Mouse (Mus musculus): ENCODE measurements around the gene Zfp292.
A peak's percentile ranks its signal among the peaks of the same experiment; 100 is the strongest.
"Not testable (repeated sequence)": the region's sequence is repeated elsewhere in the genome, so short reads cannot be mapped to it uniquely, and the experiment has no call there.

Gene Zfp292

DNA sequence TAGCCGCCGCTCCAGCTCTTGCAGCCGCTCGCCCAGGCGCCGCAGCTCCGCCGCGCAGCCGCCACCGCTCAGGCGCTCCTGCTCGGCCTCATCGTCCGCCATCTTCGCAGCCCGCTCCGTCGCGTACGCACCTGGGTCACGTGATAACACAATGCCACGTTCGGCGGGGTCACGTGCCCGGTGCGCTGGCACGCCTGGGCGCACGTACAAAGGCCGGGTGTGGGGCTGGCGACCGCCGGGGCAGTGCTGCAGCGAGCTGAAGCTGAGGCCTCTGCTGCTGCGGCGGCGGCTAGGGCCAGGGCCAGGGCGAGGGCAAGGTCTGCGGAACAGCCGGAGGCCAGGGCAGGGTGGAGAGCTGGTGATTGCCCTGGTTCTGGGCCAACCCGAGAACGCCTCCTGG, at the start of gene Zfp292:
Zfp292 (minus strand) TSS at position 143 of the 400 bp plus-strand sequence.
- peak; percentile 91 for DNase-seq (ENCODE audit: low spot score)

DNA sequence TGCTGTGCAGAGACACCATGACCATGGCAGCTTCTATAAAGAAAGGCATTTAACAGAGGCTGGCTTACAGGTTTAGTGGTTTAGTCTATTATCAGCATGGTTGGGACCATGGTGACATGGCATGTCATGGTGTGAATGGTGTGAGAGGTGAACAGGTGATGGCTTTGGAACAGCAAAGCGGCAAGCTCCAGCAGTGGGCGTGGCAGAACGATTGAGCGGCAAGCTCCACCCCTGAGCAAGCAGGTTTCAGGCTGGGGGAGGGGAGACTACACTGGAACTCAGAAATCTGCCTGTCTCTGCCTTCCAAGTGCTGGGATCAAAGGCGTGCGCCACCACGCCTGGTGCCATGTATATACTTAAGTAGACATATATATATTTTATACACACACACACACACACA, 45.6 kb upstream of the Zfp292 start:
- not testable (repeated sequence) for DNase-seq (ENCODE audit: low spot score)

DNA sequence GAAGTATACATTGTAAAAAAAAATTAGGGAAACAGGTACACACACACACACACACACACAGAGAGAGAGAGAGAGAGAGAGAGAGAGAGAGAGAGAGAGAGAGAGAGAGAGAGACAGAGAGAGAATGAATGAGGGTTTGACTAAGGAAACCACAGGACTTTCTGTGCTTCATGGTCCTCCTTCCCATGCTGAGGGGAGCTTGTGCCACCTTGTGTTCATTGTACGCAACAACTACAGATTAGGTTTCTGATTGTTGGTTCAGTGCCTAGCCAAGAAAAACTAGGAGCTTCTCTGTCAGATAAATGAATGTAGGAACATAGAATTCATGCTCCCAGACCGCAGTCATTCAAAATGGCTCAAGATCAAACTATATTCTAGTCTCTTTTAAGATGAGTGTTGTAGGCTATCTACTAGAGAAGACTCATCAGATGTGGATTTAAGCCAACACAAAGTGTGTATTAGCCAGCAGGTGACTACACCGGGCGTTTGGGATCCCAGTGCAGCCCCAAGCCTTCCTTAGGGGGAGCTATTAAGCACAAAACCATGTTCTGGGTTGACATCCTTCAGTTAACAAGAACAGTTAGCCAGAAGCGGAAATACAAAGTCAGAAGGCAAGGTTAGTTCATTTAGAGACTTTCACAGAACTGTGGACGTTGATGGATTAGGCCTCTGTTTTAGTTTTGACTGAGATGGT, 39.6 kb upstream of the Zfp292 start:
- DNase-seq (ENCODE audit: low spot score), result peak; percentile 81

DNA sequence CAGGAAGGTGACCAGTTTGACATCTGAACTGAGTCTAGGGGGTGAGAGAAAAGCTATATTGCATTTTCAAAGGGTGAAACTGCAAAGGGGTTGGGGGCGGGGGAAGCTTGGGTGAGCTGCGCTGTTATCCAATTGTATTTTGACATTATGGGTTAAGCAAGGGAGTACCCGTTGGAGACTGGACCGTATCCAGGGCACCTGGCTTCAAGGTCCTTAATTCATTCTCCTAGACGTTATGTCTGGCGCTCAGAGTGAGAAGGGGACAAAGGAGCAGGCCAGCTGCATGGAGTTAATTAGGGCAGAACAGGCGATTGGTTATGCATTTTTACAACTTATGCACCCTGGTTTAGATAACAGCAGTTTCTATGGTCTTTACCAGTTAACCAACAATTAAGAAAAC, 34.6 kb upstream of the Zfp292 start:
- DNase-seq (ENCODE audit: low spot score), result no peak

DNA sequence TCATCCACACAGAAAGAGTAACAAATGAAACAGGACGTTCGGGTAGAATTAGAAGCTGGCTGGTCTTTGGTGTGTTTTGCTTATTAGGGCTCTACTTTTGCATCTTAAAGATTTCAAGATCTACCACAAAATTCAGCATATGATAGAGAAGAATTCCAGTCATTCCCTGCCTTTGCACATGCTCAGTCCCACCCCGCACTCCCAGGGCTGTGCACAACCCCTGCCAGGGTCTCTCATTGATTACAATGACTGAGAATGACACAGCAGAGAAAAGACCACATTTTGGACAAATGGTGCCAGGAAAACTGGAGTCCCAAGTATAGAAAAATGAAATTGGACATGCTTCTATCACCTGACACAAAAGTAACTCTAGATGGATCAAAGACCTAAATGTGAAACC, 29.4 kb upstream of the Zfp292 start:
- DNase-seq (ENCODE audit: low spot score), result no peak

DNA sequence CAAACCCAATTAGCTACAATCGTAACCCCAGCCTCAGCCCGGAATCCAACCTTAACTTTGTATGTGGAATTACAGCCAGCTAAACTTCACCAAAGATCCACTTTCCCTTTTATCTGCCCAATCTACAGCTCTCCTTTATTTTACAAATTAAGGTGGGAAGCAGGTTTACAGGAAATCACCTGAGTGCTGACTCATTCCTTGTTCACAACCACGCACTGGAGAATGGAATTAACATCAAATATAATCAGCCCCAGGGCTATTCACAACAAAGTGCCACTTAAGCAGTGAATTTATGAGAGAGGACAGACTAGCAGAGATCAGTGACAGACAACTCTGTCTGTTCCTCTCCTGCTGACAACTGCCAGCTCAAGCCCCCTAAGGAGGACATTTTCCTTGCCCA, 28.6 kb upstream of the Zfp292 start:
- no peak for DNase-seq (ENCODE audit: low spot score)

DNA sequence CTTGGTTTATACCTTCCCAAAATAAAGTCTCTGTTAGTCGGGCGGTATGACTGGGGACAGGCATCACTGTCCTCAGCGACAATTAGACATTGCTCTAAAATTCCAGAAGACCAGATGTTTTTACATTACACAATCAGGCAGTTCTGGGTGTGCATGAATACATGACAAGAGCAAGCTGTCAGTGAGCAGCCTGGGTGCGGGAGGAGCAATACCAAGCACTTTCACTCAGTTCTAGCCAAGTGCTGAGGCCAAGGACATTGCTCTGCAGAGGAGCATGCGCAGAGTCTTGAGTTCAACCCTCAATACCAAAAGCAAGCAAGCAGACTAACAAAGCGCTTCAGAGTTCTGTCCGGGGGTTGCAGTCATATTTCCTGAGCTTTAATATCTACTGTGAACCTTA, 25.4 kb upstream of the Zfp292 start:
- DNase-seq (ENCODE audit: low spot score), result no peak

DNA sequence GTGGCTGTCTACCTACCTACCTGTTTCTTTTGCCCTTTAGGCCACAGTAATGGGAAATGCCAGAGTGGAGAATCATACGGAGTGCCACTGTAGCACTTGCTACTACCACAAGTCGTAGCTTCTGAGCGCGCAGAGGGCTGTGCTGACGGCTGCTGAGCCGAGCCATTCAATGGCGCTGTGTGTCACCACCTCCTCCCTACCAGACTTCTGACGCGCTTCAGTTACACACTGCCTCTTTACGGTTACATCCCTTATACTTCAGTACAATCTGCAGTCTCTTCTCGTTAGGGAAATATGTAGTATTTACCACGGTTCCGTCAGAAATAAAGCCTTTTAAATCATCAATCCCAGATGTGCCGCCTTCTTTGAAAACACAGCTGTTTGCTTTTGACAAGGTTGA, 24.3 kb upstream of the Zfp292 start:
- DNase-seq (ENCODE audit: low spot score), result no peak

DNA sequence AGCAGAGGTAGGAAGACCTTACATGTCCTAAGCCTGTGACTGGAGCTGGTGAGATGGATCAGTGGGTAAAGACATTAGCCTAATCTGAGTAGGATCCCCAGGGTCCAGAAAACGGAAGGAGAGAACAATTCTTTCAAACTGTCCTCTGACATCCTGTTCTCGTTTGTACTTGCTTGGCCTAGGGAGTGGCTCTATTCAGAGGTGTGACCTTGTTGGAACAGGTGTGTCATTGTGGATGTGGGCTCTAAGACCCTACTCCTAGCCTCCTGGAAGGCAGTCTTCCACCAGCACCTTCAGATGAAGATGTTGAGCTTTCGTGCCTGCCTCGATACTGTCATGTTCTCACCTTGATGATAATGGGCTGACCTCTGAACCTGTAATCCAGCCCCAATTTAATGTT, 23.4 kb upstream of the Zfp292 start:
- no peak for DNase-seq (ENCODE audit: low spot score)

DNA sequence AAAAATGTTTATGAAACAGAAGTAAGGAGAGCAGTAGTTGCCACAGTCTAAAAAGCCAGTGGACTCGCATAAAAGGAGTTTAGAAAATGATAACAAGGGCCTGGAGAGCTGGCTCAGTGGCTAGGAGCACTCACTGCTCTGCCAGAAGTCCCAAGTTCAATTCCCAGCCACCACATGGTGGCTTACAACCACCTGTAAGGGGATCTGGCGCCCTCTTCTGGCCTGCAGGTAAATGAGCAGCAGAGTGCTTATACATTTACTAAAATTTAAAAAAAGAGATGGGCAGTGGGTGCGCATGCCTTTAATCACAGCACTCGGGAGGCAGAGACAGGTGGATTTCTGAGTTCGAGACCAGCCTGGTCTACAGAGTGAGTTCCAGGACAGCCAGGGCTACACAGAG, 22.6 kb upstream of the Zfp292 start:
- DNase-seq (ENCODE audit: low spot score), result no peak

DNA sequence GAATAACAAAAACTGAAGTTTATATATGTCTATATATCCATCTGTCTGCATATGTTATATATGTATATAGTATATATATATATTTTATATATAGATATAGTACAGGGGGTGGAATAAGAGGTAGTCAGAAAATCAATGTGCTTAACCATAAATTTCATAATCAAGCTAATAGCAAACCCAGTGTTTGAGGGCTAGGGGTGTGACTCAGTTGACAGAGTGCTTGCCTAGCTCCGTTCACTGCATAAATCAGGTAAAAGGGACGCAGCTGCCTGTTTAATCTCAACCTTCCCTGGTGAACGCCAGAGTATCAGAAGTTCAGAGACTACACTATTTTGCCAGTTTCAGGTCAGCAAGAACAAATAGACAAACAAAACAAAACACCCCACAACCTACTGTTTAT, 18.8 kb upstream of the Zfp292 start:
- not testable (repeated sequence) for DNase-seq (ENCODE audit: low spot score)

DNA sequence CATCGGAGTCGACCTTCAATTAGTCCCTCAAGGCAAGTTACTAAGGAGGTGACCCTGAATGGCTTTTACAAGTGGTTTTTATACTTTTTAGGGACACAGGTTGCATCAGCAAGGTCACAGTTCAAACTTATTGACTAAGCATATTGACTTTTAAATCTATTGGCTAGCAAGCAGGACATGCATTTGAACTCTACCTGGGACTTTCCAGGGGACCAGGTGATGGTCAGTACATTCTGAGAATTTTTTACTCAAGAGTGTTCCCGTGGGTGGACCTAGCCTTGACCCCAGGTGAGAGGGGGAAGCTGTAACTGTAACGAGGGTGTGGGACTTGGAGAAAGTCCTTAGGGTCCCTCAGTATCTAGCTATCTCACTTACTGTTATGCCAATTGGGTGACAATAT, 18.4 kb upstream of the Zfp292 start:
- no peak for DNase-seq (ENCODE audit: low spot score)

DNA sequence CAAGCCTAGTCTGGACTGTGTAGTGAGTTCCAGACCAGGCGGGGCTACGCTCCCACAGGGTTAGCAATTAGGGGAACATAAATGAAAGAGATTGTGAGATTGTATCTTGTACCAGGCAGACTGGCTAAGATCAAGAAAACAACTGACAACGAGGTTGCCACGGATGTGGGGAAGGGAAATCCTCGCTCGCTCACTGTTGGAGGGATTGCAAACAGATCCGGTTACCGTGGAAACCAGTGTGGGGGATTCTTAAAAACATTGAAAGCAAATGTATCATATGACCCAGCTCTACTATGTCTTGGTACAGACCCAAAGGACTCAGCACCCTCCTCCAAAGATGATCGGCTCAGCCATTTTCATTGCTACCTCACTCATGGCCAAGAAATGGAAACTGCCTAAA, 17.4 kb upstream of the Zfp292 start:
- DNase-seq (ENCODE audit: low spot score), result no peak

DNA sequence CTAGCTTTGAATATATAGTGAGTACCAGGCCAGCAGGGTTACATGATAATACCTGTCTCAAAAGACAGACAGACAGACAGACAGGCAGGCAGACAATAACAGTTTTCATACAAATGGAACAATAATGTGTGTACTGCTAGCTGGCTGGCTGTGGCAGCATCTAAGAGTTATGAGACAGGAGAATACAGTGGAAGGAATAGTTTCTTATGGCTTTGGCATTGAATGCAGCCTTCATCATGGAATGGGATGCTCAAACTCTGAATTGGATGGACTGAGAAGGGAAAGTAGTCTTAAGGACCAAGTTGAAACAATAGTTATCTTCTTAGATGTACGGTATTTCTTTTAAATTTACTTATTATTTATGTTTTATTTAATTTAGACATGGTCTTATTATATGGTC, 16.6 kb upstream of the Zfp292 start:
- no peak for DNase-seq (ENCODE audit: low spot score)

DNA sequence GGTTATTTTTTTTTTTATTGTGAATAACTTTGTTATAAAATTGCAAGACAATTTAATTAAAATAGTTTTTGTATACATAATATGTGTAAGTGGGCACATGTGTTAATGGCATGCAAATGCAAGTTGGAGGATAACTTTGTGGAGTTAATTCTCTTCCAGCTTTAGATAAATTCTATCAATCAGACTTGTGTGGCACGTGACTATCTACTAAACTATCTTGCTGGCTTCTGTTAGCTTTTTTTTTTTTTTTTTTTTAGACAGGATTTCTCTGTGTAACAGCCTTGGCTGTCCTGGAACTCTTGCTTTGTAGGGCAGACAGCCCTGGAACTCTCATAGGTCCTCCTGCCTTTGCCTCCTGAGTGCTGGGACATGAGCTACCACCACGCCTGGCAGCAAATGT, 15.7 kb upstream of the Zfp292 start:
- DNase-seq (ENCODE audit: low spot score), result no peak

DNA sequence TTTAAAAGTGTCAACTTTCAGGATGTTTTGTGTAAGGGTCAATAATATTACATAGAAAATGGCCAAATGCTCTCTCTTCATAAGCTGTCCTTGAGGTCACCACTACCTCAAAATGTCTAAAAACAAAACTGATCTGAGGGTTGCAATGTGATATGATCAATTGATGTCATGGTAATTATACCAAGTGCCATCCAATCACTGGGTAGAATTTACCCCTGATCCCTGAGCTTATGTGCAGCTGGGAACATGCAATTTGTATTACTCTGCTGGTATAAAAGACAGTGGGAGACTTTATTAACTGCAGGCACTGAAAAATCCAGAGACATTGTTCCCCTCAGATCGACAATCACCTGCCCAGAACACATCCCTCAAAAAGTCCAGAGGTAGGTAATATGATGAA, 10.7 kb upstream of the Zfp292 start, which contains the start of gene Cga:
Cga (plus strand) TSS at position 301 of the 400 bp plus-strand sequence.
- DNase-seq (ENCODE audit: low spot score), result no peak

DNA sequence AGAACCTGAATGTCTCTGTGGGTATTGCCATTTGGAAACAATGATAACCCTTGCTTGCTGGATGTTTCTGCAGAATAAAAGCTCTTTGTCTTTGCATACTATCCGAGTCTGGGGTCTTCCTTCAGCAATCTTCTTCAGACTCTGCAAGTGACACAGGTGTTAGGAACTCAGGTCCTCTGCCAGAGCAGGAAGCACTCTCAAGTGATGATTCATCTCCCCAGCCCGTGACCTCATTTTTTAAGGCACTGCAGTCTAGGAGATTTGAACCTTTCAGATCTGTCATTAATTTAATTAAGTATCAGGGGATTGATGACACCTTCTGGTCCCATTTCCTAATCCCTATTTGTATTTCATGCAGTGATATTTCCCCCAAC, 7.0 kb upstream of the Zfp292 start:
- no peak for DNase-seq (ENCODE audit: low spot score)

DNA sequence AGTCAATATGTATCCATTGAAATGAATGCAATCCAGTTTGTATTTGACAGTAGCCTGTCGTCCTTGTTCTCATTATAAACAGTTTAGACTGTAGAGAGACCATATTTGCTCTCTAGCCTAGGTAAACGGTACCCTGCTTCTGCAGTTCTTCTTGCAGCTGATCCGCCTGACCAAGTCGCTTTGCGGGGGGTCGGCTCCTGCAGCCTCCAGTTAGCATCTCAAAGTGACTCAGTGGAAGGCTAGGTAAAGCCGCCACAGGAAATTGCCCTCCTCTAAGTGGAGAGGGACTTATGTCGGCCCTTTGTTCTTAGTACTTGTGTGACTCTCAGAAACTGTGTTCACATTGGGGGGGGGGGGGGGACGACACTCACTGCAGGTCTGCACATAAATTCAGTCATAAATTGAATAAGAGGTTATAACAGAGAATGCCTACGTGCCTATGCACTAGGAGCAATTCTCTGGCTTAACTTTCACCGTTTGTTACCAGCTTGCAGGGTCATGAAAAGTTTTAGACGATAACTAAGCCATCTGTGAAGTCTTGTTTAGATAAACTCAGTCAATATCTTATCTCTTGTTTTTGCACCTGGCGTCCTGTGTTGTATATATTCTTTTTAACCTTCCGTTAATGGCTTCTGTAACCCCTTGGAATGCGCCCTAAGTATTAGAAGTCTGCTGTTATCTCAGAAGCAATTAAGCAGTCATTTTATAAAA, 6.5 kb upstream of the Zfp292 start:
- no peak for DNase-seq (ENCODE audit: low spot score)

DNA sequence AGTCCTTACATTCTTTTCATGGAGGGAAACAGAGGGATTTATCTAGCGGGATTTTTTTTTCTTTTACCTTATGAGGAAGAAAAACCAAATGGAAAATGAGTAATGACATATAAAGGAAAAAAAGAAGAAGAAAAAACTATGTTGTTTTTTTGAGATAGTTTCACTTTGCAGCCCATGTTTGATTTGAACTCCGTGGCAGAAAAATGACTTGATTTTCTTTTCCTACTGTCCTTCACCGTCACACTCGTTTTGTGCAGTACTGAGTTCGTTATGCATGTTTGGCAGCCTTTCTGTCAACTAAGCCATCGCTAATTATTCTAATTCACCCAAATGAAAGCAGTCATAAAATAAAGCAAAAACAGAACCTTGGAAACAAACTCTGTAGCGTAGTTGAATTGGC, 4.5 kb upstream of the Zfp292 start:
- DNase-seq (ENCODE audit: low spot score), result peak; percentile 3

DNA sequence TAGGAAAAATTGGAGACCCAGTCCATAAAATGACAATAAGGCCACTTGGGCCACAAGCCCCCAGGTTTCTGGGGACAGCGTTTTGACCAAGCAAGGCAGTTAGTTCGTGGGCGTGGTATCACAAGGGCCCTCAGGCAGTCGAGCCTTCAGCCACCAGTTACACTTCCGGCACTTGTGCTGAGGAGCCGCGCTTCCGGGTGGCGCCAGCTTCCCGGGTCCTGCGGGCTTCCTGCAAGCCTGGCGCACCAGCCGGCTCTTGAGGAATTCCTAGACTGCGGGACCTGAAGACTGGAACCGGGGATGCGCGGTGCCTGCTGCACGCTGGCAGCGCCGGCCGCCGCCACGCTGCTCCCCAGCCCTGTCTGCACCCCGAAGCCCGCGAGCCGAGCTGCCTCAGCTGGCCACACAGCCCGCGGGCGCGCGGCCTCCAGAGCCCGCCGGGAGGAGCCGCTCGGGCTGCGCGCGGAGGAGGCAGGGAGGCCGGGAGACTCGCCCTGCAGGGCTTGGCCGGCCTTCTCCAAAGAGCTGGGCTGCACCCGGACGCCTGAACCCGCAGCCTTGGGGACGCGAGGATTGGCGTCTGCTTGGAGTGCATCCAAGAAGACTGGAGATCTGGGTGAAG, 3.8 kb upstream of the Zfp292 start:
- DNase-seq (ENCODE audit: low spot score), result peak; percentile 85

DNA sequence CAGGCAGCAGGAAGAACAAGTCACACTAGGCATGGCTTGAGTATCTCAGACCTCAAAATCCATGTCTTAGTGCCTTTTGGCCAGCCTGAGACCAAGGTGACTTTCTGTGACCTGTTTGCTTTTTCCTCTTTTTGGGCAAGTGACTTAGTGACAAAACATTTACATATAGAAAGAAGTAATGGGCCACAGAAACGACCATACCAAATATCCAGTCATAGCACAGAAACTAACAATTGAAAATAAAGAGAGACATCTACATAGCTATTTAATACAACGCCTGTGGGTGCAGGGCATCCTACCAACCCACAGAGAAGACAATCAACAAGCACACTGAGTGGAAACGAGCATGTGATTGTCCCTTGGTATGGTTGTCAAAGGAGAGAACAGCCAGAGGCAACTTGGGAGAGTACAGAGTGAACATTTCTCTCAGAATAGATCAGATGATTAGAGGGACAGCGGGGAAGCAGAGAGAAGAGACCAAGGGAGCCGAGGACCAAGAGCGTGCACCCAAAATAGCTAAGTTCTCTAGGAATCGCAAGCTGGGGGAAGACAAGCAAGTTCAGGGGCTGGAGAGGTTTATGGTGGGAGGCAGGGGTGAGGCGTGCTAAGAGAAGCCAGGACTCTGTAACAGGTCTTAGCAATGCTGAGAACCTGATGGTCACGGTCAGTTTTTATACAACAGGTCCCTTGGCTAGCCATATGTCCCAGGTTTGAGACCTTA, 3.0 kb upstream of the Zfp292 start:
- no peak for DNase-seq (ENCODE audit: low spot score)

DNA sequence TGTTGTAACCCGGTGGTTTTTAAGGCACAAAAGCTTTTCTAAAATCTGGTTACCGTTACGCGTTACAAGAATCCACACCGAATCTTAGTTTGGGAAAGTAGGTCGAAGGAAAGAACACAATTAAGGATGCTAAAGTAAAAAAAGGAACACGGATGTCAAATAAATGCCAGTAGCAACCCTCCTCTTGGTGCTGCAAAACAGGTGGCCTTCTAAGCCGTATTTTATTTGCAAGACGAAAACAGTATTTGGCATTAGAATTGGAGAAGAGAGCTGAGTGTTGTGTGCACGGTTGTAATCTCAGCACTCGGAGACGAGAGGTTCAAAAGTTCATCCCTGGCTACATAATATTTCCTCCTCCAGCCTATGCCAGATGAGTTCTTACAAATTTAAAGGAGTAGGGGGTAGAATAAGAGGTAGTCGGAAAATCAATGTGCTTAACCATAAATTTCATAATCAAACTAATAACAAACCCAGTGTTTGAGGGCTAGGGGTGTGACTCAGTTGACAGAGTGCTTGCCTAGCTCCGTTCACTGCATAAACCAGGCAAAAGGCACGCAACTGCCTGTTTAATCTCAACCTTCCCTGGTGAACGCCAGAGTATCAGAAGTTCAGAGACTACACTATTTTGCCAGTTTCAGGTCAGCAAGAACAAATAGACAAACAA, 738 bp upstream of the Zfp292 start:
- peak; percentile 7 for DNase-seq (ENCODE audit: low spot score)

Data from retina, embryonic 14.5 days (tissue).